Mouse (Mus musculus) T-helper 2 cell (primary cell): ENCODE measurements around the gene Sctr.

Experiments used
- in situ Hi-C: fragments of 300-600 bp; cut with MboI, MseI; formaldehyde crosslinking; loops from one replicate; pipeline ENCODE4 v1.15.1; 2025; ENCODE audit warnings: high pct_unique_total_duplicates

Sctr gene

DNA sequence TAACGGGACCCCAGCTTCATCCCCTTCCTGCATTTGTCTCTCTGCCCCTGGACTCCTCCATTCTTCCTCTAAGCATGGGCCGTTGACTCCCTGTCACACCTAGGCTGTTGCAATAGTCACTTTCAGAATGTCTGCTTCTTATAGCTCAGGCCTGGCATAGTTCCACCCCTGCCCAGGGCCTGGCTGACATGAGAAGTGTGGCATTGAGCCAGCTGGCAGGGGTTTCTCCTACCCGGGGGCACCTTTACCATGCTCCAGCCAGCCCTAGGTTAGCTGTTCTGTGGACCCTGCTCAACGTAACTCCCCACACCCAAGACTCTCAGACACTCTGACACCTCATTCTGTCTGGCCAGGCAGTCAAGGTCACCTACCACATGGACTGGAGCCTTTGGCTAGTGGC, 21.0 kb downstream of the Sctr start:
- in situ Hi-C loops, result loop anchor here (25.0 kb wide), 1 partner anchor 1210 kb away; no protein-coding TSS in a partner anchor

DNA sequence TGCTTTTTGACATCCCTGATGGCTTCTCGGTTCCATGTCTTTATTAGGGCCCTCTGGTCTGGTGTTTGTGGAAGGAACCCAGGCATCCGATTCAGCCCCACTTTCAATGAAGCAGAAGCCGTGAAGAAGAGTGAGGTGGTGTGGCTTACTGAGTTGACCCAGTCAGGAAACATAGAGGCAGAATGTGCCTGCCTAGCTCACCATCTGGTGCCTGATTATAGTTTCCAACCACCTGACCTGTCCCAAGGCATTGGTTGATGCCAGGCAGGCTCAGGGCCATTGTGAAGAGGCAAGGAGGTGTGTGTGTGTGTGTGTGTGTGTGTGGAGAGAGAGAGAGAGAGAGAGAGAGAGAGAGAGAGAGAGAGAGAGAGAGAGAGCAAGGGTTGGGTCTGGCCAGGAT, 23.8 kb downstream of the Sctr start:
- in situ Hi-C loops, result loop anchor here (5.0 to 25.0 kb wide), 2 partner anchors 62 to 1207 kb away; no protein-coding TSS in a partner anchor

DNA sequence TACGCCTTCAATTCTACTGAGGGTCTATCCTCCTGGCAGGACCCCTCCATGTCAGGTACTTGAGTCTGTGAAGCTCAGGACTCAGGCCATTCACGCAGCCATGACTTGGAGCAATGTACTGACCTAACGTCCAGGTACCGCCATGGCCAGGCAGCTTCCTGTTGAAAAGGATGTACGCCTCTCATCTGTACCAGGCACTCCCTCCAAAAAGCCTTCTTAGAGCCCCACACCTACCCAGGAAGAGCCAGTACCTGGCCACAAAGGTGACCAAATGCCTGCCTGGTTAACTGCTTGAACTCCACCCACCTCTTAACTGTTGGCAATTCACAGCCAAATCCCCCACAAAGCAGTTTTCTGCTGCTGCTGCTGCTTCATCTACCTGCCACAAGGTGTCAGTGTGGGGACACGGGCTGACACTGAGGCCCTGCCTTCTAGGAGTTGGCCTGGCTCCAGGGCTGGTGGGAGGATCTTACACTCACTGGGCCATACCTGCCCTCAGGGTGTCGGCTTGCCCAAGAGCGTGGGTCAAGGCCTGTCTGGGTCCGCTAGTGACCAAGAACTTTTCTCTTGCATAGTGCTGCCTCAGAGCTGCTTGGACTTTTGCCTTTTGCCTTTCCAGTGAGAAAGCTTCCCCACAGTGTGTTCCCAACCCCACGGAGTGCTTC, 26.2 kb downstream of the Sctr start:
- in situ Hi-C loops, result loop anchor here (5.0 to 25.0 kb wide), 2 partner anchors 59 to 1204 kb away; no protein-coding TSS in a partner anchor

DNA sequence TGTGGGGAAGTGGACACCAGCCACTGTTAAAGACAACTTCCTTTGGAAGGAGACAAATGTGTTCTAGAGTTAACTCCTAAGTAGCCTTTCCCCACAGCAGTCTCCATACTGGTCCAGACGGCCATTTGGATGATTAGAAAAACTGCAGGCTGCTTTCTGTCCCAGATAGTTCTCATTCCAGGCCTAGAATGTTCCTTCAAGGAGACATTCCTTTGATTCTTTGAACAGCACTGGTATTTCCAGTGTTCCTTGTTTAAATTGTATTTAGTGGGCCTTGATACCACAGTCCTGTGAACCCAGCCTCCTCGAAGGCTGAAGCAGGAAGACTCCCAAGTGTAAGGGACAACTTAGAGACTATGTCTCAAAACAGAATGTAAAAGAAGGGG, 26.8 kb downstream of the Sctr start:
- in situ Hi-C loops, result loop anchor here (5.0 to 25.0 kb wide), 2 partner anchors 59 to 1204 kb away; no protein-coding TSS in a partner anchor

DNA sequence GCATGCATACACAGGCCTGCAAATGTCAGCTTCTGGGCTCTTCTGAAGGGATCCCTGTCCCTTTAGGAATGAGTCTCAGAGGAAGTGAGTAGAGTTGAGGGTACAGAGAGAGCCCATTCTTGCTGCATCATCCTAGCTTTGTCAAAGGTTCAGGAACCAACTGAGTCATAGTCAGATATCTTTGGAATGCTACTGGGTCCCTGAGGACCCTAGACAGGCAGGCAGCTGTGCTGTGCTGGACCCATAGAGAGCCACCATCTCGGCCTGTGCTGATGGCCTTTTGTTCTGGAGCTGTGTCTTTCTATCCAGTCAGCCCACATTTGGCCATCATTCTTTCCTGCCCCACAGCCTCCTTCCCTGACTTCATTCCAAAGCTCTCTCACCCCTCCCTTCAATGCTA, 28.1 kb downstream of the Sctr start:
- in situ Hi-C loops, result loop anchor here (5.0 to 25.0 kb wide), 2 partner anchors 58 to 1203 kb away; no protein-coding TSS in a partner anchor

DNA sequence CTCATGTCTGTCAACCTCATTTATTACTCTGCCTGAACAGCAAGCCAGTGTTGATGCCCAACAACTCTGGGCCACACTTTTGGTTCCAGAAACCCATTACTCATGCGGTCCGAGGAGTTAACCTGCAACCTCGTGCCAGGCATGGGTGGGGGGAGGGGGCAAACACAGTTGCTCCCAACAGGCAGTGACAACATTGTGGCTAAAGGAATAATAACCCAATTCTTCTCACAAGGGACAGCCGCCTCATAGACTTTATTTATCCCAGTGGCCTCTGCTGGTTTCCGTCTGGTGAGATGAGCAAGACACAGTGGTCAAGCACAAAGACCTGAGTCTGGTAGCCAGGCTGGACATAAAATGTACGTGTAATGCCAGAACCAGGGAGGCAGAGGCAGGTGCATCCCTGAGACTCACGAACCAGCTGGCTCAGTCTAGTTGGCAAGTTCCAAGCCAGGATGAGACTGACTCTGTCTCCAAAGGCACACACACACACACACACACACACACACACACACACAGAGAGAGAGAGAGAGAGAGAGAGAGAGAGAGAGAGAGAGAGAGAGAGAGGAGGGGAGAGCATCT, 28.9 kb downstream of the Sctr start:
- in situ Hi-C loops, result loop anchor here (25.0 kb wide), 1 partner anchor 1202 kb away; no protein-coding TSS in a partner anchor

DNA sequence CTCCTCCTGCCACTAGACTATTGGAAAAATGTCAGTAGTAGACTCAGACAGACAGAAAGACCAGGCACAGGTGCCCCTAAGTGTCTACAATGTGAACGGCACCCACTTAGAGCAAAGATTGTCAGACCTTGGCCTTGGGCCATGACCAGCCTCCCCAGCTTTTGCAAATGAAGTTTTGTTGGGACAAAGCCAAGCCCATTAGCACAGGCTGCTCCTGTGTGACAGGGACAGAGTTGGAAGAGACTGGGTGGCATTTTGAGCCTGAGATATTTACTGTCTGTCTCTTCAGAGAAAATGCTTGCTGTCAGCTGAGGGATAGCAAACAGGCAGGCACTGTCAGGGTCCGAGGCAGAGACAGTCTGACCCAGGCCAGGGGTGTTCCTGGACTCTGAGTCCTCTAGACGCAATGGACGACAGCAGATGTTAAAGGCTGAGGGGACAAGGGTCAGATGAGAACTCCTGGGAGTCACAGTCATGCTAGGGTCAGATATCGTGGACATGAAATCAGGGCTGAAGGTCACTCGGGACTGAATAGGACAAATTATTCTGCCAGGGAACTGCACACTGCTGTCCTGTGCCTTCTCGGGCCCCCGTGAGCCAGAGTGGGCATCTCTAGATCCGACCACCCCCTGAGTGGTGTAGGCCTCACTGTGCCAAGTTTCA, 30.5 kb downstream of the Sctr start:
- in situ Hi-C loops, result loop anchor here (25.0 kb wide), 1 partner anchor 1200 kb away; no protein-coding TSS in a partner anchor

DNA sequence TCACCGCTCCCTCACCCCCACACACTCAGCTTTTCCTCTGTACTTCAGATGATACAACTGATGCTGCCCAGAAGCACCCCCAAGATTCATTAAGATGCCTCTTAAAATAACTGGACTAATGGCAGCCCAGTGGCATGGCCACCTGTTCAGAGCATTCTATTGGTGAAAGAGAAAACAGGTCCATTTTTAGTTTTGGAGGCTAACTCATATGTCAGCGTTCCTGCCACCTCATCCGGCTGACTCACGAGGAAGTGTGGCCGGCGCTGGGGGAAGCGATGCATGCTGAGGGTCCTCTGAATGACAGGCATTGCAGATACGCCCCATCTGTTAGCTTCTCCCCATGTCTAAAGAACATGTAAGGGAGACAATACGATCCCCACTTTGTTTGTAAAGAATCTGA, 31.9 kb downstream of the Sctr start:
- in situ Hi-C loops, result loop anchor here (25.0 kb wide), 1 partner anchor 1199 kb away; no protein-coding TSS in a partner anchor

DNA sequence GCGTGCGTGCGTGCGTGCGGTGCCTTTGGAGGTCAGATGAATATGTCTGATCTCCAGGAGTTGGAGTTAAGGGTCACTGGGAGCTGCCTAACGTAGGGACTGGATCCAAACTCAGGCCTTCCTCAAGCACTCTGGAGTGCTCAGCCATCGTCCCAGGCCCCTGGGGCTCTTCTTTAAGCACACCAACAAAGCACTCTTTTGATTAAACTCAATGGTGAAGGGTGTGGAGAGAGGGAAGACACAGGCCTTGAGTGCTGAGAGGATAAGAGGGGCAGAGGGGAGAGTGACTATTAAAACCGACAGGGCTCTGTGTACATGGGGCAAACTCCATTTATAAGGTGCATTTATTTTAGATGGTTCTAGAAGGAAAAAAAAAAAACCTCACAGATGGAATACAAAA, 35.7 kb downstream of the Sctr start:
- in situ Hi-C loops, result loop anchor here (25.0 kb wide), 1 partner anchor 1195 kb away; no protein-coding TSS in a partner anchor

- in situ Hi-C loops, result loop anchor here (25.0 kb wide), 1 partner anchor 1193 kb away; no protein-coding TSS in a partner anchor
Measured at GRCm38 (mm10) chr1:120044584-120044983, 37.9 kb downstream of the Sctr start.

DNA sequence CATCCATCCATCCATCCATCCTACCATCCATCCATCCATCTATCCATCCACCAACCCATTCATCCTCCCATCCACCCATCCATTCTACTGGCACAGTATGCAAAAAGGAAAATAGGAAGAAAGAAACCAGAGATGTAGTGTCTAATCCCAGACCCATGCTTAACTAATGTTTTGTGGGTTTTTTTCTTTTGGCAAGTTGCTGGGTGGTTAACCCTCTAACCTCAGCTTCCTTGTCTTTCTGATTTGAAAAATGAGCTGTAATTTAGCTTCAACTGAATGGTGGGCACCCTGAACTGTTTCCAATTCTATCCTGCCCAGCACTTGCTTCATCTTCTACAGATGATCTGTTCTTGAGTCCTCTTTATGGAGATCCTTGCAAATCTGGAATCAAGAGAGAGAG, 40.6 kb downstream of the Sctr start:
- in situ Hi-C loops, result loop anchor here (25.0 kb wide), 1 partner anchor 1190 kb away; no protein-coding TSS in a partner anchor

DNA sequence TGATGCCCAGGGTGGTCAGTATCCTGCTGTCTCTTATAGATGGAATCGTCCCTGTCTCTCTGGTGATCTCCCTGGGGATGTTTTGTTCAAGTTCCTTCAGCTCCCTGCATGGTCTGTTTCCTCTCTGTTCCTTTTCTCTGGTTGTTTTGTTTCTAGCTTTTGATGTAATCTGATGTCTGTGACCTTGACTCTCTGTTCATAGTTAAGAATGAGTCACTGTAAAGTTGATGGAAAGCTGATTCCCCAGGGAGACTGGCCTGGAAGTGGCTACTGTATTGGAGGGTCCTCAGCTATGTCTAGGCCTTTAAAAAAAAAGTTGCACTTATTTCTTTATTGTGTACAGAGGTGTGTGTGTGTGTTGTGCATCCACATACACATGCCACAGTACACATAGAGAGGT, 44.4 kb downstream of the Sctr start:
- in situ Hi-C loops, result no loop called here

- in situ Hi-C loops, result no loop called here
Measured at GRCm38 (mm10) chr1:120054997-120055396, 48.3 kb downstream of the Sctr start.

- in situ Hi-C loops, result no loop called here
Measured at GRCm38 (mm10) chr1:120055475-120055874, 48.8 kb downstream of the Sctr start.

DNA sequence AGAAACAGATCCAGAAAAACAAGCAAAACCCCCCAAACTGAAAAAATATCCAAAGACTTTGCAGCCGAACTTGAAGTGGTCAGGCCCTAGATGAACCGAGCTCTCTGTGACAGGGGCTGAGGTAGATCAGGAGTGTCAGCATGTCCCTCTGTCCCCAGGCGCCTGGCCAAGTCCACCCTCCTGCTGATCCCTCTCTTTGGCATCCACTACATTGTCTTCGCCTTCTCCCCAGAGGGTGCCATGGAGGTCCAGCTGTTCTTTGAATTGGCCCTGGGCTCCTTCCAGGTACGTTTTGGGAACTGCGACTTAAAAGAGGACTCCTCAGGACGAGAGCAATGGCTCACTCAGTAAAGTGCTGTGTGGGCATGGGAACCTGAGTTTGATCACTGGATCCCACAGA, 49.5 kb downstream of the Sctr start:
- in situ Hi-C loops, result no loop called here

GRCm38 (mm10) chr1:120057044-120057443, 50.4 kb downstream of the Sctr start:
- in situ Hi-C loops, result no loop called here

DNA sequence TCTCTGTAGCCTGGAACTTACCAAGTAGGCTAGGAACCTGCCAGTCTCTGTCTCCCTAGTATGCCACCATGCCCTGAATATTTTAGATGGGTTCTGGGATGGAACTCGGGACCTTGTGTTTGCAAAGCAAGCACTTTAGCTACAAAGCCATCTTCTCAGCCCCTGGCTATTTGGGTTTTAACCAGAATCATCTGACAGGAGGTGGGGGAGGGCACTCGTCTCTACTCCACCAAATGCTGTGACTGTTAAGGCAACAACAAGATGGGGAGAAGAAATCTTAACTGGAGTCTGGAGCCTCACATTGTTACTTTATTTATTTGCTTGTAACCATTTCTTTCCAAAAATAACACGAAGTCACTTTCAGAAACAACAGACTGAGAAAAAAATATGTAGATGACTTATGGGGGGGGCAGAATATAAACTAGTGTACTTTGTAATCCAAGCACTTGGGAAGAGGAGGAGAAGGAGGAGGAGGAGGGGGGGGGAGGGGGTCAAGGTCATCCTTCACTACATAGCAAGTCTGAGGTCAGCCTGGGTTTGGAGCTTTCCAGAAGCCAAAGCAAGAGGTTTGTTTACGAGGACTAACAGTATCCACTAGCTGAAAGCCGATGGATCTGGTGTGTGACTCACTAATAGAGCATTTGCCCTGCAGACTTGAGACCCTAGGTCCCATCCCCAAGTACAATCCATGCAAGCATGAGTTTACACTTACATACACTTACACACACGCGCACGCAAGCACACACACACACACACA, 51.2 kb downstream of the Sctr start:
- in situ Hi-C loops, result no loop called here

DNA sequence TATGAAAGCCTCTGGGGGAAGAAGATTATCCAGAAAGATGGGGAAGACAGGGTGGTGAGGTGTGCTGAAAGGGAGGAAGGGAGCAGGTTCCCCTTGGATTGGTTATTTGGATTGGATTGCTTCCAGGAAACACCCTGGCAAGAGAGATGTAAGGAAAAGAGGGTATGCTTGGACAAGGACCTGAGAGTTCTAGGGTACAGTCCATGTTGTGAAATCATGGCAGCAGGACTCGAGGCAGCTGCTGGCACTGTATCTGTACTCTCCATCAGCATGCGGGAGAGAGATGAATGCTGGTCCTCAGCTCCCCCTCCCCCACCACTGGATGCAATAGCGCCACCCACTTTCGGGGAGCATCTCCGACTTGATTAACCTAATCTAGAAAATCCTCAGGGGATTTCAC, 54.0 kb downstream of the Sctr start:
- in situ Hi-C loops, result no loop called here

- in situ Hi-C loops, result no loop called here
Measured at GRCm38 (mm10) chr1:120062231-120062630, 55.5 kb downstream of the Sctr start.

DNA sequence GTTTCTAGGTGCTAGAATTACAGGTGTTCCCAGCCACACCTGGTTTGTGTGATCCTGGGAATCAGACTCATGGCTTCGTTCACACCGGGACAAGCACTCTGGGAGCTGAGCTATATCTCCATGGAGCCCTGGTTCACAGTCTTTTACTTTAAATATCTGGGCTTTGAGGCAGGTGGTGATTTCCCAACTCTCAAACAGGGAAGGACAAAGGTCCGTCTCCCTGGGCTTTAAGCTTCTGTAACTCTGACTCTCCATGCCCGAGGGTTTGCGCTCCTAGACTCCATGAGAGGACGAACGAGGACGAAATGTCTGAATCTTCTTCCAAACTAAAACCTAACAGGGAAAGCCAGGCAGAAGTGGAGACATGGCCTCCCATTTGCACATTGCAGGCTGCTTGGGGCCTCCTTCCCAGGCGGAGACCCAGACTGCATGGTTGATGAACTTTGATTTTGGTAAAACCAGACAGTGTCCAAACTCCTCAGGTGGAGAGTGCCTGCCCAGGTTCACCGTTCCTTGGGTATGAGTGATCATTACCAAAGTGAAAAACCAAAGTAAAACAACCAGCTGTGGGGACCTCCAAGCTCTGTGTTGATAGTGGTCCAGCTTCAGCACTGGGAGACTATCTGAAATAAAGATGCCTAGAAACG, 57.5 kb downstream of the Sctr start:
- in situ Hi-C loops, result no loop called here

DNA sequence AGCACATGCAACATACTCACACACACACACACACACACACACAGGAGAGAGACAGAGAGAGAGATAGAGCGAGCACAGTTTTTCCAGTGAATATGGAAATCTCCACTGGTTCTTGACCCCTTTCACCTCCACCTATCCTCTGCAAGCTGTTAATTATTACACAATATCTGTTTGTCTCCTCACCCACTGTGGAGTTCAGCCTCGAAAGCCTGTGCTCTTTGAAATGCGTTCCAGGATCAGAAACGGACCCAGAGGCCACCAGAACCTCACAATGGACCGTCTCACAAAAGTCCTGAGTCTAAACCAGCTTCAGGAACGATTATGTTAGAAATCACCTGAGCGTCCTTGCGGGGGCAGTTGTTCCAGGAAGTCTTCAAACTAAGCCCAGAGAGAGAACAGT, 59.5 kb downstream of the Sctr start:
- in situ Hi-C loops, result no loop called here
